Mouse (Mus musculus) left cerebral cortex, postnatal 36 days (tissue): ENCODE measurements around the gene Ago1. TPM values are rescaled to one million over a fixed set of nuclear protein-coding genes. Genes with fewer than 3 reads are reported as not detected.

Experiments used
- DNase-seq, 2 experiments: peaks; one replicate each; pipeline ENCODE4 v3.0.0; 2021 to 2022; ENCODE audit warnings: low spot score in 2 of 2, mixed read lengths in 1 of 2
- intact Hi-C: fragments of 180-260 bp; cut with DNase I; formaldehyde crosslinking; loops from one replicate; pipeline ENCODE4 v1.15.1; 2025
- total RNA-seq, 2 experiments: library from RNA; stranded (reverse); gene quantifications; 2 replicates each; pipeline ENCODE4 v1.2.3; 2021

Ago1 gene
- total RNA-seq: 10 to 100 TPM; 44.3 to 49.1 TPM

DNA sequence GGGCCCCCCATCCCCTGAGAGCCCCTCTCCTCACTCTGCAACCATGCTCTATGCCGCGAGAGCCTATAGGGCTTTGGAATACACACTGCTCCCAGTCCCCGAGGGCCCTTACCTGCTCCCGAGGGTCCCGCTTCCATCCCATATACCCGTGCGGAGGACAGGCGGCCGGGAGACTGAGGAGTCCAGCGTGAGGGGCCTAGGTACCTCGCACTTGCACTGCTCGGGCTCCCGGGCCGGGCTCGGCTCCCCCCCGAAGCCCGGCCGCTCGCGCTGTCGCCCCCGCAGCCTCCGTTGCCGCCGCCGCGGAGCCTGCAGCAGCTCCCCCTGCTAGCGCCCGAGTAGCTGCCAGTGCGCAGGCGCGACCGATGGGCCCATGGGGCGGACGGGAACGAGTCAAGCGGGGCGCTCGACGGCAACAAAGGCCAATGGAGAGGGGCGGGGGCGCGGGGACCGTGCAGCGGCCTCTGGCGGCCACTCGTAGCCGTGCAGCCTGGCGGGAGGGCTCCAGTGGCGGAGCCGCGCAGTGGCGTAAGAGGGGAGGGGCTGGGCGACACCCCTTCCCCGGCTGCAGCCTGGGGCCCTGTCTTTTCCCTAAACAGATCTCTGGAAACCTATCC is at the start of gene Ago1:
Gene Ago1 (minus strand): TSS at position 299 of the 617 bp plus-strand sequence.
- intact Hi-C loops: no loop called here
- DNase-seq: peak; percentile 94 to 95

DNA sequence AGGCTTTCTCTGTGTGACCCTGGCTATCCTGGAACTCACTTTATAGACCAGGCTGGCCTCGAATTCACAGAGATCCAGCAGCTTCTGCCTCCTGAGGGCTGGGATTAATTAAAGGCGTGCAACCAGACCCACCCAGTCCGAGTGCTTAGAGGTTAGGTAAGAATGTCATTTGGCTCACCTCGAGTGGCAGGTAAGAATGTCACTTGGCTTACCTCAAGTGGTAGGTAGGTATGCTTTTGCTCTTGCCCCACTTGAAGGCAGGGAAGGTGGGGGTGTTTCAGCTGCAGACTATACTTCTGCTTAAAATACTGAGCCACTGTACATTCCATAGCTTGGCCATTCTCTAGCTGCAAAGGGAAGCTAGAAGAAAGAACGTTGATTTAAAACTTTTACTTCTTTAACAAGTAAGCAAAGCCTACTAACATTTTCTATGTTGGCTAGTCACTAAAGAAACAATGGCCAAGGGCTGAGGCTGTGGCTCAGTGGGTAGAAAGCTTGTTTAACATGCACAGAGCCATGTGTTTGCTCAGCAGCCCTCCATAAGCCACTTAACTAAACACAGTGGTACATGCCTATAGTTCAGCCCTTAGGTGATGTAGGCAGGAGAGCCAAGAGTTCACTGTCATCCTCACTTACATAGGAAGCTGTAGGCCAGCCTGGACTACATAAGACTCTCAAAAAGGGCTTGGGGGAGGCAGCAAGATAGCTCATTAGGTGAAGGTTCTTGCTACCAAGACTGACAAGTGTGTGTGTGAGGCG is 44.1 kb upstream of the Ago1 start:
- DNase-seq: no peak
- intact Hi-C loops: no loop called here

DNA sequence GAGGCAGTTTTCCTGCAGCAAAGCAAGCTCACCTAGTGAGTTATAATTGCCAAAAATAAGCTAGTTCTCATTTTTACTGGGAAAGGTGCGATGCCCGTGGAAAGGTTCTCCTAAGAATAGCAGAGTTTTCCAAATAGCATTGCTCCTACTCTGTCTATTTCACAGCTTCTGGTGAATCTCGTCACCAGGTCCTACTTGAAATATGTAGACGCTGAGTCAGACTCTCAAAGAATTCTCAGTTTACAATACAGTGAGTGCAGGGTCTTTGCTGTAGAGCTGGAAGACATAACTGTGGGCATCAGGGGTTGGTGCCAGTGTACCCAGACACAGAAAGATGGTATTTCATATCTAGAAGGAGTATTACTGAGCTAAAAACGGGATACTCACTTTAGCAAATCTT is 42.6 kb upstream of the Ago1 start:
- no peak for DNase-seq
- intact Hi-C loops: no loop called here

DNA sequence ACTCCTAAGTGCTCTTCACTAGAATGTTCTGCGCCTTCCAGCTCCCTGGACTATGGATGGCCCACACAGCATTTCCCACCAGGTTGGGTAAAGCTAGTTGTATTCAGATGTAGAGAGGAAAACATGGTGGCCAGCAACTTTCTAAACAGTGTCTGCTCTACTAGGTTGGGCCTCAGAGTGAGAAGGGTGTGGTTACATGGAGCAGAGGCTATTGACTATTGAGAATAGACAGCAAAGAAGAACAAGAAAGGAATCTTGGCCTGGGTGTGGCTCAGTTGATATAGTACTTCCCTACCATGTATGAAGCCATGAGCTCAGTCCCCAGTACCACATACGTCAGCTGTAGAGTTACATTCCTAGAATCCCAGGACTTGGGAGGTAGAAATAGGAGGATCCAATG is 40.7 kb upstream of the Ago1 start:
- intact Hi-C loops: no loop called here
- DNase-seq: no peak

DNA sequence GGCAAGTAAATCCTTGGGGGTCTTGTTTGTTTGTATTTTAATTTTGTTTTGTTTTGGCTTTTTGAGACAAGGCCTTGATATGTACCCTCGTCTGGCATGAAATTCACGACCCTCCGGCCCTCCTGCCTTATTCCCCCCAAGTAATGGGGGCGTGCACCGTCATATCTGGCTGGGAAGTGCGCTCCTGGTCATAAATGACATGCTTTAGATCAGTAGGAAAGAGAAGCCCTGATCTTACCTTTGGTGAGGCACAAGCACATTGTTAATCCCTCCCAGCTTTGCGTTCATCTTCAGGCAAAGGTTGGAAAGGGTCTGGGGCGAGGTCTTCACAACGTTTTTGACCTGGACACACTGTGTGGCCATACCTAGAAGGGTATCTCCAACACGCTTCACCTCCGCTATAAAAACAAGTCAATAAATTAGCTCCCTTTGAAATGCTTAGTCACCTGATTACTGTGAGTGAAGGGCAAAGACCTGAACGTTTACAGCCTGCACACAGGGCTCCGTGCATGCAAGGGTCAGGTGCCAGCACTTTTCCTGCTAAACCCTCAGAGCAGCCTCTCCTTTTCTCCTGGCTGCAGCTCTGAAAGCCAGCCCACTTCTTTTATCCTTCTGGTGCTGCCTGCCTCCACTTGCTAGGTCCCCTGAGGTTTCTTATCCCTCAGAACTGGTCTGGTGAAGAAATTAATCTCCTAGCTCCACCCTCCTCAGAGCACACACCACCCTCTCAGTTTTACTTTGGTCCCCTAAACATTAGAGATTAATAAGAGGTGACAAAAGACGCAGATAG is 39.9 kb upstream of the Ago1 start:
- intact Hi-C loops: no loop called here
- DNase-seq: no peak

DNA sequence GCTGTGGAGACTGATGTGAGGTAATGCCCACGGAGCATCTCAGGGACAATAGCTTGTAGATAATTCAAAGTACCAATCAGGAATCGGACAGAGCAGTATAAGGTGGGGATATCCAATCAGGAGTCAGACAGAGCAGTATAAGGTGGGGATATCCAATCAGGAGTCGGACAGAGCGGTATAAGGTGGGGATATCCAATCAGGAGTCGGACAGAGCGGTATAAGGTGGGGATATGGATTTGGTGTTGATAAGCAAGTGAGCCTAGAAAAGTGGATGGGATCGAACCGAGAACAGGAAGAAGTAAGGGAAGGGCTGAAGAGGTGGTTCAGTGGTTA is 34.6 kb upstream of the Ago1 start:
- intact Hi-C loops: no loop called here
- no peak for DNase-seq

DNA sequence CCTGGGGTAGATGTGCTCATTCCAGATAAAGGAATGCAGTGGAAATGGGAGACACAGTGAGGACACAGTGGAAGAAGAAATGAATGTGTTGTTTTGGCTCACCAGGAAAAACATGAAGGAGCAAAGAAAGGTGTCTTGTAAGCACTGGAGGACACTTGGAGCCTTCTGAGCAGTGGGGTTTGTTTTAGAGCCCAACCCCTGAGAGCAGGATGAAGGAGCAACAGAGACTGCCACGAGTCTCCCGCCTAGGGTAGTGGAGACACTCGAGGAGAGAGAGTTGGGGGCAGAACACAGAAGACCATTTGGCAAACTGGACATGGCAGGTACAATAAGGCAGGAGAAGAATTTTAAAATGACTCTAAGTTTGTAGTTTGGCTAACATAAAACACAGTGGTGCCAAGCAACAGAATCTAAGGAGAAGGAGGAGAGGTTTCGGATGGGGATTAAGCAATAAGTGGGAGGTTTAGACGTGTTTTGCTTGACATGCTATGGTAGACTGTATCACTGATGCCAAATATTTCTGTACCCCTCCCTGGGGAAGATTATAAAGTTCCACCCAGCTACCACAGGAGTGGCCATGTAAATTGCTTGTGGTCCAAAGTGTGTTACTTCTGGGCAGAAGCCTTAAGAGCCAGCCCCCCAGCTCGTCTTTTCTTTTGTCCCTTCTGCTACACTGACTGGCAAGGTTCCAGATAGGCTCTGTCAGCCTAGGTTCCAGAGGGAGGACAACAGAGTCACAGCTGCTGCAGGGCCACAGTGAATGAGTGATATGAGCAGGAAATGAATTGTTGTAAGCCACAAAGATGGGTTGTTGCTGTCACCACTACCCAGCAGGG is 34.0 kb upstream of the Ago1 start:
- DNase-seq: no peak
- intact Hi-C loops: no loop called here

DNA sequence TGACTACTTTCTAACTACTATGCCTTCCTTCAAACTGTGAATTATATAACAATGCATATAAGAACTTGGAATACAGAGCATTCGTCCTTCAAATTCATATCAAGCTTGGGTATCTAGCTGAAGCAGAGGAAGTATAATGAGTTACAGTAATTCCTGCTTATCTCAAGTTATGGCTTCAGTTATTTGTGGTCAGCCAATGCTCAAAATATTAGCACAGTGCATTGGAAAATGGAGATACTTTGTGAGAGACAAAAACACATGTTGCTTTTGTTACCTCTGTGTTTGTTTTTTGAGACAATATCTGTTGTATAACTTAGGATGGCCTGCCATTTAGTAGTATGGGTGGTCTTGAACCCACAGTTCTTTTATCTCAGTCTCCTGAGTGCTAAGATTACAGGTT is 30.2 kb upstream of the Ago1 start:
- intact Hi-C loops: no loop called here
- no peak for DNase-seq

DNA sequence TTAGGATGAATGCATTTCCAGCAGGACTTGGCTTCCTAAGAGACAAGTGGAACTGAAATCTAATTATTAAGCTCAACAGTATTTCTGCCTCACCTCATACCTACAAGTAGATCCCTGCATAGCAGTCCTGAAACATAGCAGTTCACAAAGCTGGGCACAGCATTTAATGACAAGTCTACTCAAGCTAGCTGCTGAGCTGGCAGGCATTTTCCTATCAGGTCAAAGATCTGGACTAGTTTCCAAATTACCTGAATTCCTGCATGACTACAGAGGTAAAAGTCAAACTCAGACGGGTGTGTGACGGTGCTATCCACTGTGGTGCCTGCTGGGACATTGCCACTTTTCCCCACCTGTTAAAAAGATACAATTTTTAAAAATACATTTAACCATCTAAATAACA is 28.6 kb upstream of the Ago1 start:
- intact Hi-C loops: no loop called here
- no peak for DNase-seq

DNA sequence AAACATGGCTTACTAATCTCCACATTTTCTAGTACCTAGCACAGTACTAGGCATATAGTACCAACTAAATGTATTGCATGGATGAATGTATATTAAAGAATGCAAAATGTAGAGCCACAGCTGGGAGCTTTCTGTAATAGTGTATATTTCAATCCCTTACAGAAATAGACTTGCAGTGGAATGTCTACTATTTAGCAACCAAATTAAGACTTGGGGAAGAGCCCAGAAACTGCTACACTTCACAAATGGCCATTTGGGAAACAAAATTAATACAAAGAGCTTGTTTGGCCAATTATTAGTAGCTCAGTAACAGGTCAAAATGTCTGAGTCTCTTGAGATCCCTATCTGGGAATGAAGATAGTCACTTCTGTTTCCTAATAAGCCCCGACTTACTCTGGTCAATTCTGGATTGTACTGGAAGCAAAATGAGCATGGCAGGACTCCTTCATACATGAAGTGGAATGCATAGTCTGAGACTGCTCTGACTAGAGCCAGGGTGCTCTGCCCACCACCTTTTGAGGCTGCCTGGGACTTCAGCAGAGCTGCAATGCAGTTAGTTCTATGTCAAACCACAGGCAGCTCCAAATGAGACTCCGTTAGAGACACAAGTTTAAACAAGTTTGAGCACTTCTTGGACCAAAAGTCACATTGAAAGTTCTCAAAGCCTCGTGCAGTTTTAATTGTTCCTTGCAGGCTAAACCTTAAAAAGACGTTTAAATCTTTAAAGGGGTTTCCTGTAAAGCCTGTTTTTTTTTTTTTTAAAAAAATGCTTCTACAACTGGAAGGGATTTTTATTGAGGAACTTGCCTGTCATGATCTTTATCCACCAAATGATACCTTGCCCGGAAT is 27.8 kb upstream of the Ago1 start:
- DNase-seq: no peak

DNA sequence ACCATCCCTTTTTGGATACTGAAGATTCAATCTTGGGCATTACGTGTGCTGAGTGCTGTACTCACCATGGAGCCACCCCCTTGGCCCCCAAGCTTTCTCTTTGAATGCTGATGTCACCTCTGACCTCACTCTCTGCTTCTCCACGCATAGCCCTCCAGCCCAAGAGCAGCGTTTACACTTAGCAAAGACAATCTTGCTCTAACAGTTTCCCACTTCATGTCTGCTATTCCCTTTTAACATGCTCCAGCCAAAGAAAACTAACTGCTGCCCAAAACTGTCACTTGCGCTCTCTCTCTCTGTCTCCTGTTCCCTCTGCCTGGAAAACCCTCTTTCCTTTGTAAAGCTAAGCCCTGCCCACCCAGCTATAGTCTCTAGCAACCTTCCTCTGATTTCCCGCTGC is 27.1 kb upstream of the Ago1 start:
- intact Hi-C loops: no loop called here
- no peak for DNase-seq

More for the DNA sequence above, 27.8 kb upstream of the Ago1 start:
- intact Hi-C loops: no loop called here

DNA sequence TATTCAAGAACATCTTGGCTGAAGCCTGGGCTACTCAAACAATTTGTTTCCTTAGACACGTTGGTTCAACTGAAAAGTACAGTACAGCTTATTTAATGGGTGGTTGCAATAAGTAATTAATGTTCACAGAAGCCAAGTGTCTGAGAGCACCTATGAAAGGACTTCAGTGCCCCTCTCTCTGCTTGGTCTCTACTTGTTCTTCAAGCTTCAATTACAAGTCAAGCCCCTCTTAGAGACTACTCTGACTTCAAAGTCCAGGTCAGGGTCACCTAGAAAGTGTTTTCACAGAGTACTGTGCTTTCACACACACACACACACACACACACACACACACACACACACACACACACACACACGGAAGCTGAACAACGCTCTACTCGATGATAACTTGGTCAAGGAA is 25.0 kb upstream of the Ago1 start:
- no peak for DNase-seq
- intact Hi-C loops: no loop called here

DNA sequence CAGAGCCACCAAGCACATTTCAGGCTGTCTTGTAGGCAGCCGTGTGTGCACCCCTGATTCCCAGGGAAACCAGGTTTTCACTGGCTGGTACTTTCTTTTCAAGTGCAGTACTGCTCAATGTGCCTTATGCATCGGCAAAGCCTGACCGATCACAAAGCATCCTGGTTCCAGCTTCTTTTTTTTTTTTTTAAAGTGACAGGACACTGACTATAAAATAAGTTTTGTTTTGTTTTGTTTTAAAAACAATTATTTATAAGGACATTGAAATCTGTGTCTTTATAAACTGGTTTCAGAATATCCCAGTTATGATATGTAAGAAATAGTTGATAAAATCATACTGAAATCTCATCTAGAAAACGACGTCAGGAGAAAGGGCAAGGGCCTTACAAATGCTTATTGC is 23.6 kb upstream of the Ago1 start:
- intact Hi-C loops: no loop called here

DNA sequence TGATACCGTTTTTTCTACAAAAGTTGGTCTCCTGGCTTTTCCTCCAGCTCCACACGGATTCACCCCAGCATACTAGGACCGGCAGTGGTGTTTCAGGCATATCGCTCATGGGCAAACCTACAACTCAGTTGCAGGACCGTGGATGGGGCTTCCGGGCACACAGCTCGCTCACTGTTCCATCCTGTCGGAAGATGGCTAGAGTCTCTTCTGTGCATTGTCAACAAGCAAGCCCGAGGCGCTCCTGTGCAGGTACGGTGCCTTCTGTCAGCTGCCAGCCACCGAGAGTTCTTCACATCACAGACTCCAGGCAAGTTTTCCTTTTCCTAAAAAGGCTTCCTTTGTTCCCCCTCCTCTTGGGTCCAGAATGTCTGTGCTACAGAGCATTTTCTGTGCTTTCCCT is 22.3 kb upstream of the Ago1 start:
- DNase-seq: no peak
- intact Hi-C loops: no loop called here

More for the DNA sequence above, 23.6 kb upstream of the Ago1 start:
- no peak for DNase-seq

DNA sequence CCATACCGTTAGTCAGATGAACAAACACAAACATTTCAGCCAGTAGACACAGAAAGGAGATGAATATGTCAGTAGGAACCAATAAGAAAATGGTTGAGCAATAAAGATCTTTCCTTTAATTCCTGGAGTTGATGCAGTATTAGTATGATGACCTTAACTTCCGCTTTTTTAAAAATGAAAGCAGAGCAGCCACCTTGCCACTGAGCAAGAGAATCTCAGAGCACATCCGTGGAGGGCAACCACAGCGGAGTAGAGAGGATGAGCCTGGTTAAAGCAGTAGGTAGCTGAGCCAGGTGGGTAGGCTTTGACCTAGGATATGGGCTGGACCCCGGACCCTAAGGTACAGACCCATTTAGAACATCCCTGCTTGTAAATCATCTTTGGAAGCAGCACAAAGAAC is 21.4 kb upstream of the Ago1 start:
- intact Hi-C loops: no loop called here

DNA sequence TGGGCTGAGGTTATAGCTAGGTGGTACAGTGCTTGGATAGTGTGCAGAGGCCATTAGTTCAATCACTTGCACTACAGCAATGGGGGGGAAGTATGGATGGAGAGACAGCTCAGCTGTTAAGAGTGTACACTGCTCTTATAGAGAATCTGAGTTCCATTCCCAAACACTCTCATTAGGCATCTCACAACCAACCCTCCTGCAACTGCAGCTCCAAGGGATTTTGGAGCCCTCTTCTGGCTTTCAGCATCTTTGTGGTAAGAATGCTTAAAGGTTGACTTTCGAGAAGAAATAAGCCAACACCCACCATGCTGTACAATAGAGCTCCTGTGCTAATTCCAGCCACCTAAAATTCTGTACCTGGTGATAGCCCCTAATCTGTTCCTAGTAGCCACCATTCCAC is 17.8 kb upstream of the Ago1 start:
- DNase-seq: no peak
- intact Hi-C loops: no loop called here

More for the DNA sequence above, 21.4 kb upstream of the Ago1 start:
- DNase-seq: no peak

DNA sequence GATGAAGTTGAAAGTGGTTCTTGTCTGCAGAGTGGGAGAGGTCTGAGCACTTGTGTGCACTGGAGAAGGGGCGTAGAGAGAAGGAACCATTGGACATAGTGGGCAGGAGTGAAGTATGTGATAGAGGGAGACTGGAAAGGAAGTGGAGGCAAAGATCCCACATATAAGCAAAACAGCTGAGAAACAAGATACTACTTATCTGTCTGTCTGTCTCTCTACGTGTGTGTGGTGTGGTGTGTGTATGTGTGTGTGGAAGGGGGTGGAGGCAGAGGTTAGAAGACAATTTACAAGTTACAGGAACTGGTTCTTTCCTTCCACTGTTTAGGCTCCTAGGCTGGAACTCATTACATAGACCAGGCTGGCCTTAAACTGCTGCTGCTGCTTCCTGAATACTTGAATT is 16.7 kb upstream of the Ago1 start:
- no peak for DNase-seq
- intact Hi-C loops: no loop called here

DNA sequence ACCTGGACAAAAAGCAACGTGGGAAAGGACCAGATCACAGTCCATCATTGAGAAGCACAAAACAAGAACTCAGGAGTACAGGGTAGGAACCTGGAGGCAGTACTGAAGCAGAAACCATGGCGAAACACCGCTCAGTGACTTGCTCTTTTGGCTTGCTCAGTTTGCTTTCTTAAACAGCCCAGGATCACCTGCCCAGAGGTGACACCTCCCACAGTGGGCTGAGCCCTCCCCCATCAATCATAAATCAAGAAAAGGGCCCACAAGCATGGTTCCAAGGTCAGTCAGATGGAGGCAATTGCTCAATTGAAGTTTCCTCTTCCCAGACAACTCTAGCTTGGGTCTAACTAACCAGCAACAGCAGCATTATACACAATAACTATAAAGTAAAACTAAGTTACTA is 15.5 kb upstream of the Ago1 start:
- intact Hi-C loops: no loop called here
- no peak for DNase-seq

DNA sequence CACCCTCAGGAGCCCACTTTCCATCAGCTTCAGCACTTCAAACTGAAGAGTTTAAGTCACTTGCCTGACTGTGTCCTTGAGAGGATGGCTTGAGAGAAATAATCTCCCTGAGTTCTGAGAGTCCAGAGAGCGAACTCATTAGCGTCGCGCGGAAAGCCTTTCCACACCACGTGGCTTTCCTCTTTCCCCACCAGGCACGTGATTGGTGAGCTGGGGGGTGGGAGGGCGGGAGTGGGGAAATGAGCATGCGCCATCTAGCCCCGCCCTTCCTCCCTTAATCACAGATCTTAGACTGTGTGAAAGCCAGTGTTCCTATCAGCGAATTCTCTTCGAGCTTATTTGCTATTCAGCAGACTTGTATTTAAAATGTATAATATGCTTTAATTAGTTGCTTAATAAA is 14.6 kb upstream of the Ago1 start:
- intact Hi-C loops: no loop called here
- no peak for DNase-seq
